Mouse (Mus musculus): ENCODE data around the gene Drd1. TPM values are rescaled to one million over a fixed set of nuclear protein-coding genes. Genes with fewer than 3 reads are reported as not detected.

The Drd1 gene
- polyA plus RNA-seq, 1 experiment from 2014 or later, result 0.49 TPM

DNA sequence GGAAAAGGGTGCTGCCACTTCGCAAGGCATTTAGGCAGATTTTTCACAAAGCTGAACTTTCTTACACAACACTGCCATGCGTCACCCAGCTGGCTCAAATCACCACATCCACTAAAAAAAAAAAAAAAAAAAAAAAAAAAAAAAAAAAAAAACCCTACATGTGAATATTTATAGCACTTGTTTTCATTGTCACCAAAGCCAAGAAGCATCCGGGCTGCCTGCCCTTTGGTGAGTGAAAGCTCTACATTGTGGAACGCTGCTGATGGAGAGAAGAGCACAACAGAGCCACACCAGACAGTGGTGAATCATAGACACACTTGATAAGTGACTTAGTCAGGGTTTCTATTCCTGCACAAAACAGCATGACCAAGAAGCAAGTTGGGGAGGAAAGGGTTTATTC lies 17.6 kb downstream of the Drd1 start:
- 79% methylated on average over 4 of the region's 4 CpGs for WGBS
- no peak overlapping the region for H3K9ac ChIP-seq
- H3K4me2 ChIP-seq, result no peak overlapping the region
- H3K27me3 ChIP-seq, result no peaks in the 10 kb centered on the region; the same call in 1 of the 2 replicates
- no peak overlapping the region for H3K27ac ChIP-seq
- H3K4me1 ChIP-seq, result peaks cover 1% of the 10 kb centered on the region; the same call in 1 of the 2 replicates
- H3K4me3 ChIP-seq, result no peak overlapping the region
- no peaks in the 10 kb centered on the region for H3K9me3 ChIP-seq
- no peak for ATAC-seq (ENCODE audit: insufficient number of reproducible peaks, insufficient read depth, low FRiP score, low TSS enrichment, low read depth)
- no peaks in the 10 kb centered on the region for H3K36me3 ChIP-seq

- no peaks in the 10 kb centered on the region for H3K36me3 ChIP-seq
- H3K27me3 ChIP-seq, result no peaks in the 10 kb centered on the region; the same call in 1 of the 2 replicates
- 73% methylated on average over 1 of the region's 1 CpGs for WGBS
- H3K9me3 ChIP-seq, result no peaks in the 10 kb centered on the region
- H3K4me2 ChIP-seq, result no peak overlapping the region
- no peaks in the 10 kb centered on the region for H3K4me1 ChIP-seq
- no peak for ATAC-seq (ENCODE audit: insufficient number of reproducible peaks, insufficient read depth, low FRiP score, low TSS enrichment, low read depth)
- H3K4me3 ChIP-seq, result no peak overlapping the region
- no peak overlapping the region for H3K9ac ChIP-seq
- H3K27ac ChIP-seq, result no peak overlapping the region
Observed at GRCm38 (mm10) chr13:54035541-54035940, 20.0 kb downstream of the Drd1 start.

GRCm38 (mm10) chr13:54033653-54034052 lies 21.9 kb downstream of the Drd1 start:
- Histone ChIP-seq H3K9ac (no peak overlapping the region), H3K36me3 (no peaks in the 10 kb centered on the region), H3K27ac (no peak overlapping the region), H3K27me3 (no peaks in the 10 kb centered on the region), H3K4me1 (no peaks in the 10 kb centered on the region), H3K4me2 (no peak overlapping the region), H3K4me3 (no peak overlapping the region), H3K9me3 (no peaks in the 10 kb centered on the region)
- 78% methylated on average over 4 of the region's 4 CpGs for WGBS
- no peak for ATAC-seq (ENCODE audit: insufficient number of reproducible peaks, insufficient read depth, low FRiP score, low TSS enrichment, low read depth)

GRCm38 (mm10) chr13:54027079-54027478 lies 28.4 kb downstream of the Drd1 start:
- no peak overlapping the region for H3K9ac ChIP-seq
- no peaks in the 10 kb centered on the region for H3K9me3 ChIP-seq
- no peaks in the 10 kb centered on the region for H3K27me3 ChIP-seq
- H3K4me3 ChIP-seq, result no peak overlapping the region
- no peaks in the 10 kb centered on the region for H3K36me3 ChIP-seq
- no peak for ATAC-seq (ENCODE audit: insufficient number of reproducible peaks, insufficient read depth, low FRiP score, low TSS enrichment, low read depth)
- H3K4me1 ChIP-seq, result no peaks in the 10 kb centered on the region
- 71% methylated on average over 7 of the region's 7 CpGs for WGBS
- no peak overlapping the region for H3K27ac ChIP-seq
- no peak overlapping the region for H3K4me2 ChIP-seq

- no peaks in the 10 kb centered on the region for H3K9me3 ChIP-seq
- H3K4me1 ChIP-seq, result no peaks in the 10 kb centered on the region
- H3K27ac ChIP-seq, result no peak overlapping the region
- no peak overlapping the region for H3K4me2 ChIP-seq
- no peak for ATAC-seq (ENCODE audit: insufficient number of reproducible peaks, insufficient read depth, low FRiP score, low TSS enrichment, low read depth)
- H3K27me3 ChIP-seq, result no peaks in the 10 kb centered on the region
- WGBS, result 37% methylated on average over 5 of the region's 5 CpGs
- no peak overlapping the region for H3K4me3 ChIP-seq
- no peaks in the 10 kb centered on the region for H3K36me3 ChIP-seq
- no peak overlapping the region for H3K9ac ChIP-seq
Observed at GRCm38 (mm10) chr13:54023311-54023710, 32.2 kb downstream of the Drd1 start.

- 88% methylated on average over 4 of the region's 4 CpGs for WGBS
- H3K9me3 ChIP-seq, result no peaks in the 10 kb centered on the region
- H3K9ac ChIP-seq, result no peak overlapping the region
- no peaks in the 10 kb centered on the region for H3K36me3 ChIP-seq
- no peaks in the 10 kb centered on the region for H3K4me1 ChIP-seq
- no peak overlapping the region for H3K27ac ChIP-seq
- no peak overlapping the region for H3K4me3 ChIP-seq
- H3K4me2 ChIP-seq, result no peak overlapping the region
- no peak for ATAC-seq (ENCODE audit: insufficient number of reproducible peaks, insufficient read depth, low FRiP score, low TSS enrichment, low read depth)
- H3K27me3 ChIP-seq, result no peaks in the 10 kb centered on the region
Observed at GRCm38 (mm10) chr13:54008716-54009115, 46.8 kb downstream of the Drd1 start.

Other genes starting within 250 kb of the Drd1 start
- gene Sfxn1, start 16.2 kb upstream of the Drd1 start, polyA plus RNA-seq (2015; fragmentation: Nextera tagmentation; extraction: Ambion mirVana), result 52.1 and 61.6 TPM in 2 replicates
- 0.08 TPM in 1 of 2 replicates, not detected in the other for gene Hrh2, start 136.4 kb upstream of the Drd1 start, polyA plus RNA-seq (2015; fragmentation: Nextera tagmentation; extraction: Ambion mirVana)